Mouse (Mus musculus): ENCODE data around the gene Fn3krp.

DNA sequence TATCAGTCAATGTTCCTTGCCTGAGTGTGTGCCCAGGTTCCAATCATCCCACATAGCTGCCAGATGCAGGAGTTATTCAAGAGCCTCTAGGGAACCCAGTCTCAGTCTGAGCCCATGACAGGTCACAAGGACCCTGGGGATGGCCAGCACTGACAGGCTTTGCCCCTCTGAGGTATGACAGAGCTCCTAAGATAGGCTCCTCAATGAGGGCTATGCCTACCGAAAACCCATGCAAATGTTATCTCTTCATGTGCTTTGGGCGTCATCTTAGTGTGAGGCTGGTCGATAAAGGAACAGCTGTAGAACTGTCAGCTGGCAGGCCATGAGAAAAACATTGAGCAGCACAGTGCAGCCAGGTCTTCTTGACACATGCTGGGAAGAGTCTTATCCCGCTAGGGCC is 12.2 kb downstream of the Fn3krp start:
- no peak for TF ChIP-seq CTCF (IDR thresholded peaks at IDR 0.05; ENCODE audit: low read depth)
- TF ChIP-seq EP300 (IDR thresholded peaks at IDR 0.05; ENCODE audit: low read depth): peak; percentile 95
